Mouse (Mus musculus): Measurements from ENCODE around the gene Tbc1d1. TPM values are rescaled to one million over a fixed set of nuclear protein-coding genes. Genes with fewer than 3 reads are reported as not detected.
A peak's percentile ranks its signal among the peaks of the same experiment; 100 is the strongest.

Tbc1d1 gene
- polyA plus RNA-seq, 1 experiment from 2014 or later = 9.5 TPM

DNA sequence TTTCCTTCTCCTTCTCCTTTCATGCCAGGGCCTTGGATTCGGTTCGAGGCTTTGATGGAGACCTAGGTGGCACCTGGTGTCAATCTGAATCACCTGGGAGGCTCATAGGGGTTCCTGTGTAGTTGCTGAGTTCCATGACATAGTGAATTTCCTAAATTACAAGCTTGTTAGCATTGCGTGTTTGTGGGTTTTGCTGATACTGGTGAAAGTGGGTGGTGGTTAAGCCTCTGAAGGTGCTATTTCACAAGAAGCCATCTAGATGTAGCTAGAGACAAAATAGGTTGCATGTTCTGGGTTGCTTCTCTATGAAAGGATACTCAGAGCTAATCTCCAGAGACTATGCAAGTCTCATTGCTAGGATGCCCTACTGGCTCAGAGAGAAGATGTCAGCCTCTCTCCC, 56.5 kb downstream of the Tbc1d1 start:
- Histone ChIP-seq H3K4me1 (no peaks in the 10 kb centered on the region), H3K4me2 (no peak overlapping the region), H3K9ac (no peak overlapping the region), H3K4me3 (no peak overlapping the region), H3K9me3 (no peaks in the 10 kb centered on the region), H3K27ac (no peak overlapping the region), H3K27me3 (replicated peaks) (no peaks in the 10 kb centered on the region), H3K36me3 (replicated peaks) (no peaks in the 10 kb centered on the region)
- 82% methylated on average over 3 of the region's 3 CpGs for whole genome bisulfite sequencing
- no peak for ATAC-seq (replicated peaks)

DNA sequence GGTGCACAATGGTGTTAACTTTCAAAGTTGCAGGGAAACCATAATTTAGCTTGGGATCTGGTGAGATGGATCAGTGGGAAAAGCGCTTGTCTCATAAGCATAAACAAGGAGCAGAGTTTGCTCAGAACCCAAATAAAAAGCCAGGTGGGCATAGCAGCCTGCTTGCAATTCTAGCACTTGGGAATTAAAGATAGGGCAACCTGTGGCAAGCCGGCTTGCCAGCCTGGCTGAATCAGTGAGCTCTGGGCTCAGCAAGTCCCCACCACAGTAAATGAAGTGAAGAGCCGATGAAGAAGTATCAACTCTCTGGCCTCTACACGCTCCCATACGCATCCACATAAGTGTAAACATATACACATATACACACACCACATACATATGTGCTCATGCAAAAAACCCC, 59.7 kb downstream of the Tbc1d1 start:
- H3K4me3 ChIP-seq = no peak overlapping the region
- no peaks in the 10 kb centered on the region for H3K27me3 ChIP-seq (replicated peaks)
- no peak overlapping the region for H3K27ac ChIP-seq
- no peak overlapping the region for H3K9ac ChIP-seq
- H3K4me1 ChIP-seq = no peaks in the 10 kb centered on the region
- no peak for ATAC-seq (replicated peaks)
- no peaks in the 10 kb centered on the region for H3K9me3 ChIP-seq
- no peaks in the 10 kb centered on the region for H3K36me3 ChIP-seq (replicated peaks)
- no peak overlapping the region for H3K4me2 ChIP-seq
- WGBS = 93% methylated on average over 5 of the region's 5 CpGs

GRCm38 (mm10) chr5:64216326-64216725, 60.2 kb downstream of the Tbc1d1 start:
- no peak overlapping the region for H3K4me3 ChIP-seq
- ATAC-seq (replicated peaks) = no peak

GRCm38 (mm10) chr5:64217256-64217655, 61.2 kb downstream of the Tbc1d1 start:
- no peak overlapping the region for H3K4me2 ChIP-seq
- ATAC-seq (replicated peaks) = no peak
- H3K36me3 ChIP-seq (replicated peaks) = no peaks in the 10 kb centered on the region
- H3K27ac ChIP-seq = no peak overlapping the region
- WGBS = 85% methylated on average over 8 of the region's 8 CpGs
- no peaks in the 10 kb centered on the region for H3K27me3 ChIP-seq (replicated peaks)
- H3K9ac ChIP-seq = no peak overlapping the region
- H3K4me3 ChIP-seq = no peak overlapping the region
- no peaks in the 10 kb centered on the region for H3K4me1 ChIP-seq
- H3K9me3 ChIP-seq = no peaks in the 10 kb centered on the region

More at GRCm38 (mm10) chr5:64216326-64216725, 60.2 kb downstream of the Tbc1d1 start:
- H3K4me1 ChIP-seq = no peaks in the 10 kb centered on the region
- H3K36me3 ChIP-seq (replicated peaks) = no peaks in the 10 kb centered on the region
- no peak overlapping the region for H3K9ac ChIP-seq
- H3K27me3 ChIP-seq (replicated peaks) = no peaks in the 10 kb centered on the region
- no peak overlapping the region for H3K27ac ChIP-seq
- H3K4me2 ChIP-seq = no peak overlapping the region
- WGBS = 87% methylated on average over 4 of the region's 4 CpGs
- H3K9me3 ChIP-seq = no peaks in the 10 kb centered on the region

DNA sequence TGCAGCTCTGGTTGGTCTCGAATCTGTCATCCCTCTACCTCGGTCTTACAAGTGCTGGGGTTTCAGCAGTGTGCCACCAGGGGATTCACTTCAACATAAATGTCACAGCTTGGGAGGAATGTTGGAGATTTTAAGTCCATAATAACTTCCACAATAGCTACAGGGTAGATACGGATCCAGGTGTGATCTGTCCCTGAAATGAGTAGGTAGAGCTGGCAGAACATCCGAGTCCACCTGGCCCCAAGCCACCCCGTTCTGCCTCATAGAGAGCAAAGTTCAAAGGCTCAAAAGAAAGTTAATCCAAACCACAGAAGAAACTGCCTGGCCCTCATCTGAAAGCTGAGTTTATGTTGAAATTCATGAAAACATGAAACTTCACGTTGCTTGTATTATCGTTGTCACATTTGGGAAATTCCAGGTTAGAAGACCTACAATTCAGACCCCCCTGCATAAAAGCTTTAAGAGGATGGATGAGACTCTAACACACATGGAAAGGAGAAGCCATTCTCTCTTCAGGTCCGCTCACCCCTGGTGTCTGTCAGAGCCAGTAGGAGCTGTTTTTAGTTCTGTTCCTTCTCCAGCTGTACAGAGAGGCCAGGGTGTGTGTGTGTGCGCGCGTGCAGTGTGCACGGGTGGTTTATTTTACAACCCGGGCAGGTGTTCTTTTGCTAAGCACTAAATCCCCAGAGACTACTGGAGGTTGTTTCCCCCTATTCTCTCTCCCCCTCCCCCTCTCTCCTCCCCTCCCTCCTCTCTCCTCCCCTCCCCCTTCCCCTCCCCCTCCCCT, 61.9 kb downstream of the Tbc1d1 start:
- no peak overlapping the region for H3K4me2 ChIP-seq
- WGBS = 77% methylated on average over 13 of the region's 13 CpGs
- no peaks in the 10 kb centered on the region for H3K9me3 ChIP-seq

GRCm38 (mm10) chr5:64218603-64218999, 62.5 kb downstream of the Tbc1d1 start:
- 81% methylated on average over 7 of the region's 7 CpGs for WGBS
- no peak for ATAC-seq (replicated peaks)
- no peaks in the 10 kb centered on the region for H3K4me1 ChIP-seq

More for the DNA sequence above, 61.9 kb downstream of the Tbc1d1 start:
- H3K4me1 ChIP-seq = no peaks in the 10 kb centered on the region
- H3K36me3 ChIP-seq (replicated peaks) = no peaks in the 10 kb centered on the region
- H3K27me3 ChIP-seq (replicated peaks) = no peaks in the 10 kb centered on the region
- no peak overlapping the region for H3K4me3 ChIP-seq
- no peak for ATAC-seq (replicated peaks)
- no peak overlapping the region for H3K9ac ChIP-seq
- no peak overlapping the region for H3K27ac ChIP-seq

DNA sequence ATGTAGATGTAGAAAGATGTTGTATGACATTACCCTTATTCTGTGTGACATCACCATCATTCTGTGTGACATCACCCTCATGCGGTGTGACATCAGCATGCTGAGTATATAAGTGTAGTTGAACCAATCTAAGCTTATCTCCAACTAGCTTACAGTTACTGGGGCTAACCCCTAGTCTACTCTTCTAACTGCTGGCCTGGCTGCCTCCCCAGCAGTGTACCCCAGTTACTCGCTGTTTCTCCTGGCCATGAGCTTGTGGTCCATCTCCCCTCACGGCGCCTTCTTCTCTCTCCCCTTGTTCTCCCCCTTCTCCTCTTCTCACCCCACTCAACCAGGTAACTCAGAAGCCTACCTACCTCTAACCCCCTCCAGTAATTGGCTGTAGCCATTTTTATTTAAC, 64.7 kb downstream of the Tbc1d1 start:
- Histone ChIP-seq H3K4me3 (no peak overlapping the region), H3K36me3 (replicated peaks) (no peaks in the 10 kb centered on the region), H3K4me1 (no peaks in the 10 kb centered on the region), H3K27me3 (replicated peaks) (no peaks in the 10 kb centered on the region), H3K9ac (no peak overlapping the region), H3K9me3 (no peaks in the 10 kb centered on the region), H3K27ac (no peak overlapping the region), H3K4me2 (no peak overlapping the region)
- WGBS = 97% methylated on average over 4 of the region's 4 CpGs
- no peak for ATAC-seq (replicated peaks)

More at GRCm38 (mm10) chr5:64218603-64218999, 62.5 kb downstream of the Tbc1d1 start:
- H3K27me3 ChIP-seq (replicated peaks) = no peaks in the 10 kb centered on the region
- H3K9me3 ChIP-seq = no peaks in the 10 kb centered on the region
- no peak overlapping the region for H3K4me3 ChIP-seq
- no peak overlapping the region for H3K27ac ChIP-seq
- H3K9ac ChIP-seq = no peak overlapping the region
- no peak overlapping the region for H3K4me2 ChIP-seq
- no peaks in the 10 kb centered on the region for H3K36me3 ChIP-seq (replicated peaks)

GRCm38 (mm10) chr5:64224735-64225425, 68.8 kb downstream of the Tbc1d1 start:
- H3K9me3 ChIP-seq = no peaks in the 10 kb centered on the region
- ATAC-seq (replicated peaks) = peak; percentile 41; the same call in 1 of the 2 replicates
- WGBS = 54% methylated on average over 9 of the region's 9 CpGs
- no peak overlapping the region for H3K9ac ChIP-seq
- 0 out of 2 replicates have a peak overlapping the region, but pooled peaks have one; percentile 17 for H3K27ac ChIP-seq
- no peak overlapping the region for H3K4me3 ChIP-seq
- no peaks in the 10 kb centered on the region for H3K27me3 ChIP-seq (replicated peaks)
- no peak overlapping the region for H3K4me2 ChIP-seq
- no peaks in the 10 kb centered on the region; the same call in 1 of the 2 replicates for H3K4me1 ChIP-seq
- H3K36me3 ChIP-seq (replicated peaks) = no peaks in the 10 kb centered on the region

- ATAC-seq (replicated peaks) = no peak
- H3K4me2 ChIP-seq = no peak overlapping the region
- no peak overlapping the region for H3K4me3 ChIP-seq
- 78% methylated on average over 3 of the region's 3 CpGs for WGBS
- H3K27ac ChIP-seq = no peak overlapping the region
- no peaks in the 10 kb centered on the region for H3K36me3 ChIP-seq (replicated peaks)
- H3K9ac ChIP-seq = no peak overlapping the region
- no peaks in the 10 kb centered on the region for H3K9me3 ChIP-seq
- peaks cover 7% of the 10 kb centered on the region for H3K4me1 ChIP-seq
- H3K27me3 ChIP-seq (replicated peaks) = no peaks in the 10 kb centered on the region
Observed at GRCm38 (mm10) chr5:64228252-64228651, 72.1 kb downstream of the Tbc1d1 start.

GRCm38 (mm10) chr5:64229336-64229866, 73.3 kb downstream of the Tbc1d1 start:
- no peaks in the 10 kb centered on the region for H3K27me3 ChIP-seq (replicated peaks)
- no peaks in the 10 kb centered on the region for H3K9me3 ChIP-seq
- peaks cover 7% of the 10 kb centered on the region for H3K4me1 ChIP-seq
- no peak overlapping the region for H3K27ac ChIP-seq
- peak overlapping the region; percentile 73 for H3K4me3 ChIP-seq
- H3K9ac ChIP-seq = peak overlapping the region; percentile 65; the same call in 1 of the 2 replicates
- ATAC-seq (replicated peaks) = no peak
- peak overlapping the region; percentile 98 for H3K4me2 ChIP-seq
- WGBS = 48% methylated on average over 12 of the region's 12 CpGs
- no peaks in the 10 kb centered on the region for H3K36me3 ChIP-seq (replicated peaks)

DNA sequence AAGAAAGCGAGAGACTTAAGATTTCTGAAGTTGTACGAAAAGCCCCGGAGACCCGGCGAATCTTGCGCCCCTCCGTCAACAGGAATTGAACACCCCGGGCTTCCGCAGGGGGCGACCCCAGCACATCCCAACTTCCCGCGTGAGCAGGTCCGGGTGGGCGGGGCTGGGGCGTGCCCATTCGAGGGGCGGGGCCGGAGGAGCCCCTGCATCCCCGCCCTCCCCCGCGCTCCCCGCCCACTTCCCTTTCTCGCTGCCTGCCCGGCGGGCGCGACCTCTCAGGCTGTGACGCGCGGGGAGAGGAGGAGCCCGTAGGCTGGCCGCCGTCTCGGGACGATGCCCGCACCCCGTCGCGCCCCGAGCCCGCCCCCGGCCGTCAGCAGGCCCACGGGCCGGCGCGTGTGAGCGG, 74.0 kb downstream of the Tbc1d1 start:
- Histone ChIP-seq H3K36me3 (replicated peaks) (no peaks in the 10 kb centered on the region), H3K9ac (peak overlapping the region; percentile 65), H3K27ac (peak overlapping the region; percentile 49), H3K9me3 (no peaks in the 10 kb centered on the region), H3K4me2 (peak overlapping the region; percentile 98), H3K27me3 (replicated peaks) (no peaks in the 10 kb centered on the region), H3K4me1 (peaks cover 7% of the 10 kb centered on the region), H3K4me3 (peak overlapping the region; percentile 73)
- WGBS = under 1% methylated on average over 36 of the region's 48 CpGs
- peak; percentile 90 for ATAC-seq (replicated peaks)

GRCm38 (mm10) chr5:64230507-64231041, 74.5 kb downstream of the Tbc1d1 start:
- H3K9me3 ChIP-seq = no peaks in the 10 kb centered on the region
- peak overlapping the region; percentile 65 for H3K9ac ChIP-seq
- peaks cover 7% of the 10 kb centered on the region for H3K4me1 ChIP-seq
- H3K27ac ChIP-seq = peak overlapping the region; percentile 49
- no peaks in the 10 kb centered on the region for H3K27me3 ChIP-seq (replicated peaks)
- H3K4me2 ChIP-seq = peak overlapping the region; percentile 98
- ATAC-seq (replicated peaks) = peak; percentile 74
- H3K4me3 ChIP-seq = peak overlapping the region; percentile 73
- no peaks in the 10 kb centered on the region for H3K36me3 ChIP-seq (replicated peaks)
- under 1% methylated on average over 30 of the region's 33 CpGs for WGBS

Measured in midbrain, embryonic 15.5 days (tissue).